Mouse (Mus musculus) ES-E14 (cell line): ENCODE measurements at regions not wholly inside any gene's neighbourhood (a gene's known extent, or its start where the extent isn't known, plus 50 kb on each side); places are given as distances from the start of the nearest gene placed in this dataset.

Experiments used
- DNase-seq: peaks from one replicate; pipeline ENCODE4 v3.0.0-alpha.2; 2013; ENCODE audit warnings: low read depth, low spot score
- H3K27ac ChIP-seq: 2 replicates; pipeline ENCODE4 v1.5.1; 2012; ENCODE audit warnings: low read depth, mild to moderate bottlenecking, low read length, moderate library complexity, mixed read lengths; ENCODE audit not compliant: poor library complexity, insufficient read depth, severe bottlenecking
- H3K36me3 ChIP-seq: 2 replicates; pipeline ENCODE4 v1.6.1; 2012; ENCODE audit warnings: mild to moderate bottlenecking, low read length, moderate library complexity, mixed read lengths; ENCODE audit not compliant: control insufficient read depth, poor library complexity, insufficient read depth, severe bottlenecking
- H3K4me1 ChIP-seq, 2 experiments: fragments of 150-350 bp in 1 of 2; sonication (generic) in 1 of 2; 2 replicates each; pipeline ENCODE4 v1.6.1; 2012; ENCODE audit warnings: low read length in 2 of 2, mild to moderate bottlenecking in 1 of 2, mixed read lengths in 1 of 2; ENCODE audit not compliant: control insufficient read depth in 2 of 2, insufficient read depth in 2 of 2, poor library complexity in 1 of 2
- H3K4me3 ChIP-seq, 2 experiments: fragments of 150-350 bp in 1 of 2; sonication (generic) in 1 of 2; 2 replicates each; pipeline ENCODE4 v1.5.1; 2012; ENCODE audit warnings: low read length in 2 of 2, low read depth in 1 of 2, mild to moderate bottlenecking in 1 of 2, mixed read lengths in 1 of 2; ENCODE audit not compliant: insufficient read depth in 1 of 2, poor library complexity in 1 of 2, severe bottlenecking in 1 of 2
- H3K9ac ChIP-seq: 2 replicates; pipeline ENCODE4 v1.6.1; 2012; ENCODE audit warnings: low read depth, mild to moderate bottlenecking, low read length, mixed read lengths; ENCODE audit not compliant: poor library complexity, insufficient read depth, severe bottlenecking
- H3K9me3 ChIP-seq: fragments of 150-350 bp; sonication (generic); 2 replicates; pipeline ENCODE4 v1.6.1; 2012; ENCODE audit warnings: low read depth, mild to moderate bottlenecking, low read length; ENCODE audit not compliant: control insufficient read depth, insufficient read depth
- CHD2 ChIP-seq: IDR thresholded peaks from 2 replicates; pipeline ENCODE4 v1.6.1; 2014; ENCODE audit warnings: mild to moderate bottlenecking, low read depth, low read length, inconsistent platforms
- HCFC1 ChIP-seq: IDR thresholded peaks from 2 replicates; pipeline ENCODE4 v1.6.1; 2012; ENCODE audit warnings: low read length, inconsistent platforms, borderline replicate concordance; ENCODE audit not compliant: insufficient read depth
- MAFK ChIP-seq: IDR thresholded peaks from 2 replicates; pipeline ENCODE4 v1.6.1; 2014; ENCODE audit warnings: mild to moderate bottlenecking, low read depth, low read length, inconsistent platforms; ENCODE audit not compliant: insufficient read depth
- ZC3H11A ChIP-seq: IDR thresholded peaks from 2 replicates; pipeline ENCODE4 v1.6.1; 2012; ENCODE audit warnings: low read depth, mild to moderate bottlenecking, inconsistent platforms, low read length, borderline replicate concordance
- ZNF384 ChIP-seq: IDR thresholded peaks from 2 replicates; pipeline ENCODE4 v1.6.1; 2012; ENCODE audit warnings: low read depth, low read length, inconsistent platforms
- in situ Hi-C, 2 experiments: fragments of 600-800 bp; cut with MboI; formaldehyde crosslinking; loops; one replicate each; pipeline ENCODE4 v1.15.1; 2025; ENCODE audit warnings: low sequenced_read_pairs in 2 of 2, inconsistent platforms in 1 of 2; ENCODE audit not compliant: unreplicated experiment in 2 of 2

GRCm38 (mm10) chr5:77807726-77808125 lies 399.9 kb upstream of the Igfbp7 start:
- in situ Hi-C loops = no loop called here
- no peaks in the 10 kb centered on the region for H3K4me1 ChIP-seq

GRCm38 (mm10) chr5:77806334-77807157 lies 398.7 kb upstream of the Igfbp7 start:
- Histone ChIP-seq H3K9ac (no peak overlapping the region), H3K4me1 (no peaks in the 10 kb centered on the region), H3K36me3 (no peaks in the 10 kb centered on the region), H3K27ac (no peak overlapping the region), H3K9me3 (no peaks in the 10 kb centered on the region), H3K4me3 (no peak overlapping the region)
- DNase-seq = no peak
- in situ Hi-C loops = no loop called here
- TF ChIP-seq CHD2 (no peak), MAFK (no peak), ZNF384 (no peak), HCFC1 (no peak), ZC3H11A (no peak)

More at GRCm38 (mm10) chr5:77807726-77808125, 399.9 kb upstream of the Igfbp7 start:
- Histone ChIP-seq H3K9ac (no peak overlapping the region), H3K36me3 (no peaks in the 10 kb centered on the region), H3K4me3 (no peak overlapping the region), H3K27ac (no peak overlapping the region), H3K9me3 (no peaks in the 10 kb centered on the region)
- peak; percentile 63 for DNase-seq
- TF ChIP-seq ZC3H11A (peak; percentile 60; the same call in 1 of the 2 replicates), MAFK (no peak)

- no peak overlapping the region for H3K9ac ChIP-seq
- no peaks in the 10 kb centered on the region for H3K36me3 ChIP-seq
- no peak overlapping the region for H3K4me3 ChIP-seq
- no peak for DNase-seq
- no peaks in the 10 kb centered on the region for H3K9me3 ChIP-seq
- in situ Hi-C loops = no loop called here
- H3K4me1 ChIP-seq = no peaks in the 10 kb centered on the region
- no peak overlapping the region for H3K27ac ChIP-seq
- TF ChIP-seq CHD2 (no peak), ZC3H11A (no peak), HCFC1 (no peak), MAFK (no peak), ZNF384 (no peak)
Observed at GRCm38 (mm10) chr5:77805796-77806195, 398.0 kb upstream of the Igfbp7 start.

GRCm38 (mm10) chr5:77805303-77805702 lies 397.5 kb upstream of the Igfbp7 start:
- Histone ChIP-seq H3K36me3 (no peaks in the 10 kb centered on the region), H3K4me3 (no peak overlapping the region)

More at GRCm38 (mm10) chr5:77805303-77805702, 397.5 kb upstream of the Igfbp7 start:
- no peaks in the 10 kb centered on the region for H3K9me3 ChIP-seq
- H3K27ac ChIP-seq = no peak overlapping the region
- TF ChIP-seq HCFC1 (no peak), MAFK (no peak), CHD2 (no peak), ZC3H11A (no peak), ZNF384 (no peak)
- in situ Hi-C loops = no loop called here
- DNase-seq = no peak
- no peaks in the 10 kb centered on the region for H3K4me1 ChIP-seq
- H3K9ac ChIP-seq = no peak overlapping the region
